Mouse (Mus musculus): ENCODE measurements around the gene Hltf.
"Not testable (repeated sequence)": the region's sequence is repeated elsewhere in the genome, so short reads cannot be mapped to it uniquely, and the experiment has no call there.

The Hltf gene

DNA sequence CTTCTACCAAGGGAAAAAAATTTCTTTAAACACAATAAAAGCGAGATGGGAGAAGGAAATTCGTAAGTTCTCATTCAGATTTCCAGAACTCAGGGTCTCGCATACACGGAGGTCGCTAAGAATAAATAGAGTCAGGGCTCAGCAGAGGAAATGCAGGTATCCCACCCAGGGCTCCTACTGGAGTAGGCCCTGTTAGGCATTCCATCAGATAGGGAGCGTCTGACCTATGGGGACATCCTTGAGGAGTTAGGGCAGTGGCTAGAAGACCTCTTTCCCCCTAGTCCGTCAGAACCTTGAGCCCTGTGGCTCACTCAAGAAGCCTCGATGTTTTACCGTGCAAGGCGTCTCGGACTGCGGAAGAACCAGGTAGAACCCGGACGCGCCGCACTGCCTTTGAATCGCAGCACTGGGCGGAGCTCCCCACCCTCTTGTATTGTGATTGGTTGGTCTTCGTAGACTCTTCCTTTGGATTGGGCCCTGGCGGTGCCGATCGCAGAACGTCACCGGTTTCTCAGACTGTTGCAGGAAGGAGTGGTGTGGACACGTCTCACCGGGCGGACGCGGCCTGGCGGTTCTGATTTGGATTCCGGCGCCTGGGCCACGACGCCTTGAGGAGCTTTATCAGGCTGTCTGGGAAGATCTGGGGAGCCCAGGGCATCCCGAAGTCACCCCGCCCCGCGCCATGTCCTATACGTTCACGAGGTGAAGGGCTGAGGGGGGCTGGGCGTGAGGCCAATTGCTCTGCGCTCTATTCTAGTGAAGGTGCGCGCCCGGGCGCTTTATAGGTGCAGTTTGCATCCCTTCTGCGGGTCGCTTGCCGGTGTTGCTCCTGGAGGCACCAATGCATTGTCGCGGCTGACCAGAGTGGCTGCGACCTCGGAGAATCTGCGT lies at the start of gene Hltf:
Hltf (plus strand) TSS at position 506 of the 891 bp plus-strand sequence.
- DNase-seq (ENCODE audit: low spot score): peak; percentile 95

DNA sequence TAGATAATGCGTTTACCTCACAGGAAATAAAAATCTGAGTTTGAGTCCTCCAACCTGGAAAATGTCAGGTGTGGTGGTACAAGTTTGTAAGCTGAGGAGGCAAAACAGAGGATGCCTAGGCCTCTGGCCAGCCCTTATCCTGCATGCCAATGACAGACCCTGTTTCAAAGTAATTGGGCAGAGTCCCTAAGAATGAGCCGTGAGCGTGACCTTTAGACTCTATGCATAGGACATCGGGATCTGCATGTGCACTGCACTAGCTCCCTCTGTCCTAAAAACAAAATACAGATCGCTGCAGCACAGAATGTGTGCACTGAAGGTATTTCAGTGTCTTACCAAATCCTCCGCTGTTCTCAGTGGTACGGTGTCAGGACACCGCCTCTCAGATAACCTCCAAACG lies 47.1 kb upstream of the Hltf start:
- DNase-seq (ENCODE audit: low spot score): no peak

DNA sequence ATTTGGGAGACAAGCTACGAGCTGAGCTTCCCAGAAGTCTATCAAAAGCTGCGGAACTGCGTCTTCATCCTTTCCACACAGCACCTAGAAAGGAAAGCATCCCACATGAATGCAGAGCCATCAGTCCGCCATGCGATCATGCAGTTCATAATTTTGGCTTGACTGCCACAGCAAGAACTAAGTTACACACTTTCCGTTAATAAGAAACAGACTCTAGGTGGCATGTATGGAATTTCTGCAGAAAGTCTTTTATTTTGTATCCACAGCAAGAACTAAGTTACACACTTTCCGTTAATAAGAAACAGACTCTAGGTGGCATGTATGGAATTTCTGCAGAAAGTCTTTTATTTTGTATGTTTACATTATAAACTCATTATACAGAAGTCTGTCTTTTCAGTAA lies 46.7 kb upstream of the Hltf start:
- DNase-seq (ENCODE audit: low spot score): not testable (repeated sequence)

DNA sequence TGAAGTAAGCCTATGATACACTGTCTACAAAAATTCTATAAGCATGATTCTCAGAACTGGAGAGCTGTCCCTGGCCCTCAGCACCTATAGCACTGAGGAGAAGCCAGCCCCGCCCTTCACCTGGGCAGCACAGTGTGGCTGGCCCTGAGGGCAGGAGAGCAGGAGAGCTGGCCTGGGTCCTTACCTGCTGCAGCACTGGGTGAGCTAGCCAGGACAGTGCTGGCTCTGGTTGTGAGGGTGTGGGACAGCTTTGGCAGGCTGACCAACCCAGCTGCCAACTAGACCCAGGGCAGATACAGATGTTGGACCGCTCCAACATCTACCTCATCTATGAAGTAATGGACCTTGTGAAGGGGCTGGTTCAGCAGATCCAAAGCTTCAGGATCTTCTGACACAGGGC lies 43.2 kb upstream of the Hltf start:
- no peak for DNase-seq (ENCODE audit: low spot score)

DNA sequence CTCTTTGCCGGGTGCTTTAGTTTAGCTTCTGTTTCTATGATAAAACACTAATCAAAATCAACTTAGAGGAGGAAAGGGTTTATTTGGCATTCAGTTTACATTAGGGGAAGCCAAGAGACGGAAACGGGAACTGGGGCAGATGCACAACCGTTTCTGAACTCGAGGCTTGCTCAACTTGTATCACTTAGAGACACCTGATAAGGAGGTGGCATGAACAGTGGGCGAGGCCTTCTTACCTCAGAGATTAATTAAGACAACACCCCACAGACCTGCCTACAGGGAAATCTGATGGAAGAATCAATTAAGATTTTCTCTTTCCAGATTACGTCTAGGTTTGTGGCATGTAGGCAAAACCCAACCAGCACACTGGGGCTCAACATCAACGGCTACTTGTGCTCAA lies 39.5 kb upstream of the Hltf start:
- no peak for DNase-seq (ENCODE audit: low spot score)

DNA sequence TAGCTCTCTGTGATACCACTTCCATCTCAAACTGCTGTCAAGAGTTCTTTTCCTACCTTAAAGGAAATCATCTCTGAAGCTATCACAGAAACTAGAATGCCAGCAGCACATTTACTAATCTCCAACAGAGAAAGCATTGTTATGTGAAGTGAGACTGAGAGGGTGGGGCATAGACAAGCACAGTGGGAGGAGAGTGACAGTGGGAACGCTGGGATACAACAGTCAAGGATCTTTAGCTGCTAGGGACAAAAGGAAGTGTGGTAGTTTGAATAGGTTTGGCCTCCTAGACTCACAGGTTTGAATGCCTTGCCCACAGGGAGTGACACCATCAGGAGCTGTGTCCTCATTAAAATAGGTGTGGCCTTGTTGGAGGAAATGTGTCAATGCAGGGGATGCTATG lies 33.8 kb upstream of the Hltf start:
- DNase-seq (ENCODE audit: low spot score): no peak

DNA sequence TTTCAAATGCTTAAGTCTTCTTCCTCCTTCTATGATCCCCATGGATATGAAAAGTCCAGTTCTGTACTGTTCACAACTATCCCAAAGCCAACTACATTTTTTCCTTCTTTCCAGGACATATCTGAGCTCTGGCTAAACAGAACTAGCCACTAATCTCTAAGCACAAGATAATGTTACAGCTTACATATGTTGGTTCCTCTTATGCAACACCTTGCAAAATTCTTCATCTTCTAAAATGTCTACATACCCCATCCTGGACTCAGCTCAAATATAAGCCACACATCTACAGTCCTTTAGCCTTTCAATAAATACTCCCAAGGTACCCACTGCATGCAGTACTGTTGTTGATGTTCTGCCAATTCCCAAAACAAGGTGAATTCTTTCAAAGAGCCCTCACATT lies 31.1 kb upstream of the Hltf start:
- DNase-seq (ENCODE audit: low spot score): no peak

DNA sequence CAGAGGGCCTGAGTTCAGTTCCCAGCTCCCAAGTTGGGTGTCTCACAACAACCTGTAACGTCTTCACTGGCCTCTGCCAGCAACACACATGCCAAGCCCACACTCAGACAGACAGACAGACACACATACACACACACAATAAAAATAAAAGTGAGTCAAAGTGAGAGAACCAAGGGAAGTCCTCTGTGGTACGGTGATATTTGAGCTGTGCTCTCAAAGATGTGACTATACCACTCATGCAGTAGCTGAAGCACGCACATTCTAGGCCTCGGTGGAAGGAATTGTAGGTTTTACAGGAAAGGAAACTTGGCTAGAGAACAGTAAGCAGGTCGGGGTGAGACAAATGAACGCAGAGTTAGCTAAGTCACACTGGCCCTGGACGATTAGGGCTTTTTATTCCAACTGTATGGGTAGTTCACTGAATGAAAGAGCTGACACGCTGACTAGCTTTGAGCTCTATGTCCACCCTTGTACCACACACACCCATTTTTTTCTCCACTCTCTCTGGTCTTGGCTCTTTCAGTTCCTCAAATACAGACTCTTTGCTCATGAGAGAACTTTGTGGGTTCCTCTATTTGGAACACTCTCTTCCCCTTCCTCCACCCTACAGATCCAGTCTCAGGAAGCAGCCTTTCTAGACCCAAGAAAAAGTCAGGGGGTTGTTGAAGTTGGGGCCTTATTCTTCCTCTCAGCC lies 30.5 kb upstream of the Hltf start:
- DNase-seq (ENCODE audit: low spot score): no peak

DNA sequence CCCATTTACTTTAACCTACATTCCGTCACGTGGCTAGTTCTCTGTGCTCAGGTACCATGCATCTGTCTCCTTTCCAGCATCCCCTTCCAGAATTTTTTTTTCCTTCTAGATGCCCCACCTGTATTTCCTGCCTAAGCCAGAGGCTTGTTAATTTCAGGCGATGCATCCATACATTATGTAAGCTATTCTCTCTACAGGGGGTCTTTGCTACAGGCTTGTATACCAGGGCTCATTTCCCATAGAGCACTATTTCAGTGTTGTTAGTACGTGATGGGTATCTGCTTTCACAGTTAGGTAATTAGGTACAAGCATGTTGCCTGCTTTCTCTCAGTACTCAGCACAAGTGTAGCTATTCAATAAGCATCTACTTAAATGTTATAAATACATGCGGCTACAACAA lies 29.8 kb upstream of the Hltf start:
- DNase-seq (ENCODE audit: low spot score): no peak

DNA sequence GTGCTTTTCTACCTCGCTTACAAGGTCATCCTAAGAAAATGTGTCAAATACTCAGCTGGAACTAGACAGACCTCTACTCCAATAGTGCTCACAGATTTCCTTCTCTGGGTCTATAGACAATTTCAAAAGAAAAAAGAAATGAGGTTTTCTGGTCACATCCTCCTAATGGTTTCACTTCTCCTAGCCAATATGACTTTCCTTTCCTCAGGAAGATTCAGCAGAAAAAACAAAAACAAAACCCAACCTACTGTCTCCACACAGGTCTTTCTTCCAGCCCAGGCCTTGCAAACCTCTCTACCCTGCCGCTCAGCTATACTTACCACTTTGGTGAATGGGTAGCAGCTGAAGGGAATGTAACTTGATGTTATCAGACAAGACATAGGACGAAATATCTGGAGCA lies 29.0 kb upstream of the Hltf start:
- DNase-seq (ENCODE audit: low spot score): no peak

DNA sequence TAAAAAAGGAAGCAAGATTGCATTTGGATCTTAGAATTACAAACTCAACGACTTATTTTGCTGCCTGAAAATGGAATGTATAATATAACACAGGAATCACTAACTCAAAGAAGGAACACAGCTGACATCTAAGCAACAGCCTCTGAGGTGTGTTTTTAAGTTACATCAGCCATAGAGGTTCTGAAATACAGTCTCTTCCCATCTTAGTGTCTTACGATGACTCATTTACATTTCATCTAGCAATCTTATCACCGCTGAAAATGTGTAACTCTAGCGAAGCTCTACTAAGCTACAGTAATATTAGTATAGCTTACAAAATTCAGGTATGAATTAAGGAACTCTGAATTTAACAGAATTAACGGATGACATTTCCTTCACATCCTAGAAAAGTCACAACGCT lies 26.8 kb upstream of the Hltf start:
- no peak for DNase-seq (ENCODE audit: low spot score)

DNA sequence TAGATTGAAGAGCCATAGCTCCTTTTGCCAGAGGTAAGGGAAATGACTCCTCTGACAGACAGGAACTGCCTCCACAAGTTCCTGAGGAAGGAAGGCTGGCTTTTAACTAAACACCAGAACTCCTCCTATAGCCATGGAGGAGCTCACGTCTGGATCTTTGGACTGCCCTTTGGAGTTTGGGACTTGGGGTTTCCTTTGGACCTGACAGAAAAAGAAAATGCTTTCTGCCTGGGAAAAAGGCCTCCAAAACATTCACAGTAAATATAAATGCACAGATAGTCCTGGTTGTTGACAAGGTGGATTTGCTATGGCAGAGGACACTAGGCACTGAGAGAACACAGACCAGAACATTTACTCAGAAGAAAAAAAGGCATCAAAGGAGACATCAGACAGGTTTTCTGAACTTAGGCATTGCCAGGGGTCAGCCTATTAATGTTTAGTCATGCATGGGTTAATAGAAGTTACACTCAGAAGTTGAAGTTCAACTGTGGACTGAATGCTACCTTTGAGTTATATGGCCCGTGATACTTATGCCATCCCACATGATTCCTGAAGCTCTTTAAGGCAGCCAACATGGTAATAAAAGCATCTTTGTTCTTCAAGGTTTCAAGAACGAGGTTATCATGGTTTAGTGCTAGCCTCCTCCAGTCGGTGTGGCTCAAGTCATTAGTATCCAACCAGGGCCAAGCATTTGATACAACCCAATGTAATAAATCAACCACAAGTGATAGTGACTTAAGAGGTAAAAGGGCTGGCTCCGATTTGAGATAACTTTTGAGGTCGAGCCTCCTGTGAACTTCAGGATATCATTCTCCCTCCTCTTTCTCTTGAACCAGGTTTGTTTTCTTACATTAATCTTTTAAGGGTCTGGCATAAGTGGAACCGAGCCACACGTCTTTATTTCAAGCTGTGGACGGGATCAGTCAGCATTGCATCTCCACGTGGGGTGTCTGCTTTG lies 23.6 kb upstream of the Hltf start:
- DNase-seq (ENCODE audit: low spot score): no peak

DNA sequence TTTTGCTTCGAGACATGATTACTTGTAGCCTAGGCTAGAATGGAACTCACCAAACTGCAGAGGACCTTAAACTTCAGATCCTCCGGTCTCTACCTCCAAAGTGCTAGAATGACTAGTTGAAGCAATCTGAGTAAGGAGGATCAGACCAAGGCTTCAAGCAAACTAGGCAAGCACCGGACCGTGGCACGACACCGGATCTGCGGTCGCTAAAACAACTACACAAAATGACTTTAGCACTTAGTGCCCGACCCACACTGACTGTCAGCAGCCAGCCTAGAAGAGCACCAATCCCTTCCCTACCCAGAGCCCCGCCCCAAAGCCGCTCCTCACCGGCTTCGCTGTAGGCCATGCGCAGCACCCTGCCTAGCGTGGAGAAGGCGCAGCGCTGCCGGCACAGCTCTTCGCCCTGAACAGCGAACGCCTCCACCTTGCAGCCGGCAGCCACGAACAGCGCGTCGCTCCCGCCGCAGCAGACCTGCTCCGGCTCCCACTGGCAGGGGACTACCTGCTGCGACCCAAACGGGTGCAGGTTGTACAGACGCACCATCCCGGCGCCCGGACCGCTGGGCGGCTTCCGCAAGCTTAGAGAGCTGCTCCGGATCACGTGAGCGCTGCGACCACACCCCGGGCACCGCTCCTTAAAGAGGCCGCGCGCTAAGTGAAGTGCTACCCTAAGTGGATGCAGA lies 22.7 kb upstream of the Hltf start, which contains the start of gene Hps3:
Hps3 (minus strand) TSS at position 597 of the 686 bp plus-strand sequence.
- DNase-seq (ENCODE audit: low spot score): peak; percentile 91

DNA sequence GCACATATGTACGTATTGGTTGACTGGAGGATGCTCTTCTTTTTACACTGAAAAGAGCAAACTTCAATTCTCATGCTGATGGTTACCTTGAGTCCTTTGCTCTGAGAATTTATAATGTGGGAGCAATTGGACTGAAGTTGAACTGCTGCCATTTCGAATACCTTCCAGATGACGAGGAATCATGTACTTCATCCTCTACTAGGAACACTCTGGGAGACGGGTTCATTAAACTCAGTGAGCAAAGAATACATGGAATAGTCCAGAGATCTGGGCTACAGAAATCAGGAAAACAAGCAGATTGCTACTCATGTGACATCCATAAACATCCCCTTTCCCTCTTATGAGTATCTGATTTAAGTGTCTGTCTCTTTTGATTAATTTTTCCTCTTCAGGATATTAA lies 21.5 kb upstream of the Hltf start:
- no peak for DNase-seq (ENCODE audit: low spot score)

DNA sequence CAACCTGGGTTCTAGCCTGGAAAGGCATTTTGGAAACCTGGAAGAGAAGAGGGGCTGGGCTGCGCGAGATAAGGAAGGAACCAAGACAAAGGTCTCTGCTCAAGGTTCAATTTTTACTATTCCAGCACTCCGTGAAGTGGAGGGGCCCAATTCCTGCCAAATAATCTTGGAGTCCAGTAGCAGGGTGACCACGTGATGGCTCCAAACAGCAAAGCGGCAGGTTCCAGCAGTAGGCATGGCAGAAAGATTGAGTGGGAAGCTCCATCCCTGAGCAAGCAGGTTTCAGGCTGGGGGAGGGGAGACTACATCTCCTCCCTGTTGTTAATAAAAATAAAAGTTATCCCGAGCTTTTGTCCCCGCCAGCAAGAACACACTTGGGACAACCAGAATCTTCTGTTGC lies 16.1 kb upstream of the Hltf start:
- DNase-seq (ENCODE audit: low spot score): not testable (repeated sequence)

DNA sequence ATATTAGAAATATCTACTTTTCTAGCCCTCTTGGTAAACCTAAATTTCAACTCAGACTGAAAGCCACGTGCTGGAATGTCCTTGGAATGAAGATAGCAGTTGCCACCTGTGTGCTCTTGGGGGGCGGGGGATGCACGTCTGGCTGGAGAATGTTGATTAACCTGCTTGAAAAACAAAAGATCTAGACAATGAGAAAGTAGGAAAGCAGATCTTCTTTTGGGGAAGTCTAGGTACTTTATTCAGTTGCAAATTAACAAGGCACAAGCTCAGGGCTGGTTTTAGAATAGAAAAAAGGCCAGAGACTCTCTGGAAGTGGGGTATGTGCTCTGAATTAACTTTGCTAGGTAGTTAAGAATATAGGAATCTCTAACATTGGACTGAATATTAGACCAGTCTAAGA lies 12.9 kb upstream of the Hltf start:
- not testable (repeated sequence) for DNase-seq (ENCODE audit: low spot score)

DNA sequence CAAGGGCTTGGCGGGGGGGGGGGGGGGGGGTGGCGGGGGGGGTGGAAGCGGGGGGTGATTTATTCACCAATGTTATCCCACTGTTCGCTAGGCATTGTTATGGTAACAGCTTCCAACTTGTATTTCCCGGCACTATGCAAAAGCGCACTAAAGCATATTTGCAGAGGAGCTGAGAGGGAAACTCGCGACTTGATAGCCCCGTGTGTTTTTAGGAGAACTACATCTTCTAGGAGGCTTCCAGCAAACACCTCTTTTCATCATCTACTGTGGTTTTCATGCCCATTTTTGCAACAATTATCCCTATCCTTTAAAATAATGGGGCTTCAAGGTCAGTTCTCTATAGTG lies 558 bp downstream of the Hltf start:
- no peak for DNase-seq (ENCODE audit: low spot score)

DNA sequence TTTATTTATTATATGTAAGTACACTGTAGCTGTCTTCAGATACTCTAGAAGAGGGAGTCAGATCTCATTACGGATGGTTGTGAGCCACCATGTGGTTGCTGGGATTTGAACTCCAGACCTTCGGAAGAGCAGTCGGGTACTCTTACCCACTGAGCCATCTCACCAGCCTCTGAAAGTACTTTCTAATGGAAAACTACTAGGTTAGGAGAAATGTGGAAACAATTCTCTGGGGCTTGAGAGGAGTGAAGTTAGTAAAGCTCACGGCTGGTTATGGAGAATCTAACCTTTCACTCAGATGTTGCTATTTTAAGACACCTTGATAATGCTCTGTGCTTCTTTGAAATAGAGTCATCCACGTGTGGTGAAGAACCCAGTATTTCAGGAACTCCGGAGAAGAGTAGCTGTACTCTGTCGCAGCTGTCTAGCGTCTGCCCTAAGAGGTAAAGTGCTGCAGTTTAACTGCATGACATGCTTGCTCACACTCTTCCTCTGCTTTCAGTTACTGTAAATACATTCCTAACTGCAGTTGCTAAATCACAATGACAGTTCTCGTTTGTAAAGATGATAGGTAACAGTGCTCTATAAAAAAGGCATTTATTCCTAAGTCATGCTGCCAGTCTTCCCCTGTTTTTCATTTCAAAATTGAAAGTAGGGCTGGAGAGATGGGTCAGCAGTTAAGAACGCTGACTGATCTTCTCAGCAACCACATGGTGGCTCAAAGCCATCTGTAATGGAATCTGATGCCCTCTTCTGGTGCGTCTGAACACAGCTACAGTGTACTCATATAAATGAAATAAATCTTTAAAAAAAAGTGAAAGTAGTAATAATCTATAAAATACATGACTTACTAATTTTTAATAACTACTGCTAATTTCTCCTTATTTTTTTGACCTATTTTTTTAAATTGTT lies 18.8 kb downstream of the Hltf start:
- no peak for DNase-seq (ENCODE audit: low spot score)

DNA sequence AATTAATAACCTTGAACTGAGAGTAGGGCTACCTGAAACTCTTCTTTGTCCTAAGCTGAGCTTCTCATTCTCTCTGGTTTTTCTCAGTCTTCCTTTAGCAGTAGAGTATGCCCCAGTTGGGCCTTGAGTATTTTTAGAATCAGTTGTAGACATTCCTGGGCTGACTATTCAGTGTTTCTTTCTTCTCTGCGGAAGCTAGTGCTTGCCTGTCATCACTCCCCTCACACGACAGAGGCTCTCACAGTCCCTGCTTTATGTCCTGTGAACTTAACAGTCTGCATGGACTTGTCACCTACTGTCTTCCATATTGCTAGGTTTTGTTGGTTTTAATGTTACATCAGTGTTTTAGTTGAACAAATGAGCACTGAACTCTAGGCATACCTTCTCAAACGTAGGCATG lies 24.6 kb downstream of the Hltf start:
- peak; percentile 7 for DNase-seq (ENCODE audit: low spot score)

DNA sequence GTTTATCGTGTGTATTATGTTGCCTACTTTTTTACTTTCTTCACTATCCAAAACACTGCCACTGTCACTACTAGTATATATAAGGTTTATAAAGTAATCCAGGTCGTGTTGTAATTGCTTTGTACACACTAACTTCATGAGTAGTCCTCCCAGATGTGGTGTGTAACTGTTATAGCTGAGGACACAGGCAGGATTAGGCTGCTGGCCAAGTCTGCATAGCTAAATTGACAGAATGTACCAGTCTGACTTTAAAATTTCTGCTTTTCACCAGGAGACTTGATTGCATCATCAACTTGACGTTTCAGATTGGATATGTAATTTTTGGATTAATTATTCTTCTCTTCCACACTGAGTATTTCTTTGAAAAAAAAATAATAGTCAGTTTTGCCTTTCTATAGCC lies 46.2 kb downstream of the Hltf start:
- DNase-seq (ENCODE audit: low spot score): no peak

DNA sequence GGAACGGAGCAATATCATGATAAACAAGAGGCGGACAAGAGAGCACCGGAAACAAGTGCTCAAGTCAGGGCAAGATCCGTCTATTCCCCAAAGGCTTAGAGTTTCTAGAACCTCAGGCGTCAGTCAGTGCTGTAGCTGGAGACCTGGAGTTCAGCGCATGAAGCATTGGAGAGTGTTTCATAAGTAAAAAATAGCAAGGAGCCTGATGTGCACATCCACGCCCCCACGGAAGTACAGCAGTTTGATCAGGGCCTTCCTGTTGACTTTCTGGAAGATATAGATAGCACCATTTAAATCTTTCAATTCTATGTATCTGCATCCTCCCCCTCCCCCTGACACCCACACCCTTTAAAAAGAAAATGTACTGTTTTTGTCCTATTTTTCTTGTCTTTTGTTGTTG lies 46.7 kb downstream of the Hltf start:
- no peak for DNase-seq (ENCODE audit: low spot score)

Measured in embryo, embryonic 10 days (tissue).